Mouse (Mus musculus) heart, postnatal 25 days (tissue): Measurements from ENCODE around the gene Upf1. TPM values are rescaled to one million over a fixed set of nuclear protein-coding genes. Genes with fewer than 3 reads are reported as not detected.

ENCODE experiments used
- DNase-seq: peaks from one replicate; pipeline ENCODE4 v3.0.0; 2022; ENCODE audit warnings: low spot score
- intact Hi-C: fragments of 180-260 bp; cut with DNase I; formaldehyde crosslinking; loops from one replicate; pipeline ENCODE4 v1.15.1; 2025
- total RNA-seq, 2 experiments: library from RNA; stranded (reverse); gene quantifications; 2 replicates each; pipeline ENCODE4 v1.2.3; 2021

Upf1 gene
- total RNA-seq, 2 experiments from 2014 or later, result 43.2 to 46.3 TPM

- no peak for DNase-seq
- intact Hi-C loops, result no loop called here
Observed at GRCm38 (mm10) chr8:70329835-70330740, 23.0 kb downstream of the Upf1 start.

GRCm38 (mm10) chr8:70329124-70329834, 23.8 kb downstream of the Upf1 start, which contains the start of gene Gdf1:
TSS of gene Gdf1 (plus strand) at chr8:70329817.
- no peak for DNase-seq

DNA sequence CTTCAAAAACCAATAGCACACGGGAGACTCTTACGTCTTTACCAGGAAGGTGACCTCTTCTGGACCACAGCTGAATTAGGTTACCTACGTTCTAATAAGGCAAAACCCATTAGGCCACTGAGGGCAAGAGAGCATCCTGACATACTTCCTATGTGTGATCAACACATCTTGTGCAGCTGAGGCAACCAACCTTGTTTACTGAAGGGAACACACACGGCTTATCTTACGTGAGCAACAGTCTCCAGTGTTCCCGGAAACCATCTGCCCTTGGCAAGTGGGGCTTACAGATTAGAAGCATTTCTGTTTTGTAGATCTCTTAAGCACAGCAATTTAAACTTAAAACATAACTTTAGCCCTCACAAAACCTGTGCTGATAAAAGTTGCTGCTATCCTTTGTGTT, 25.6 kb downstream of the Upf1 start:
- intact Hi-C loops, result no loop called here
- DNase-seq, result no peak

More at GRCm38 (mm10) chr8:70329124-70329834, 23.8 kb downstream of the Upf1 start, which contains the start of gene Gdf1:
- intact Hi-C loops, result no loop called here

DNA sequence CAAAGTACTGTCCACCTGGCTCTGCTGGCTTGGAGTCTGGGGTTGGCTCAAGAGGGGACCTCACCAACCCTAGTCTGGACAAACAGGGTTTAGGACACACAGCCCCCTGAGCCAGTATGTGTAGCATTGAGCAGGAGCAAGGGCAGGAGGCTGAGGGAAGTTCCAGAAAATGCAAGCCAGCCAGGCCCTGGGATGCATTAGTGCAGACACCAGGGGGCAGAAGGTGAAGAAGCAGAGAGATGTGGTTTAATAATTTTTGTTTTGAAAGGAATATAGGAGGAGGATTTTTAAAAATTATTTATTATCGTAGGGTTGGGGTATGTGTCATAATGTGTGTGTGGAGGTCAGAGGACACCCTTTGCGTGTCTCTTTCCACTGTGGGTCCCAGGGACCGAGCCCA, 29.4 kb downstream of the Upf1 start:
- intact Hi-C loops, result no loop called here
- no peak for DNase-seq

GRCm38 (mm10) chr8:70317872-70318271, 35.2 kb downstream of the Upf1 start:
- intact Hi-C loops, result no loop called here
- DNase-seq, result no peak

- intact Hi-C loops, result no loop called here
- no peak for DNase-seq
Observed at GRCm38 (mm10) chr8:70316511-70317504, 36.3 kb downstream of the Upf1 start.

- intact Hi-C loops, result no loop called here
- peak; percentile 33 for DNase-seq
Observed at GRCm38 (mm10) chr8:70315624-70316510, 37.2 kb downstream of the Upf1 start, which contains the start of gene Cers1. TSS of gene Cers1 (plus strand) at chr8:70315775.

GRCm38 (mm10) chr8:70313399-70313798, 39.7 kb downstream of the Upf1 start:
- intact Hi-C loops, result no loop called here
- no peak for DNase-seq

DNA sequence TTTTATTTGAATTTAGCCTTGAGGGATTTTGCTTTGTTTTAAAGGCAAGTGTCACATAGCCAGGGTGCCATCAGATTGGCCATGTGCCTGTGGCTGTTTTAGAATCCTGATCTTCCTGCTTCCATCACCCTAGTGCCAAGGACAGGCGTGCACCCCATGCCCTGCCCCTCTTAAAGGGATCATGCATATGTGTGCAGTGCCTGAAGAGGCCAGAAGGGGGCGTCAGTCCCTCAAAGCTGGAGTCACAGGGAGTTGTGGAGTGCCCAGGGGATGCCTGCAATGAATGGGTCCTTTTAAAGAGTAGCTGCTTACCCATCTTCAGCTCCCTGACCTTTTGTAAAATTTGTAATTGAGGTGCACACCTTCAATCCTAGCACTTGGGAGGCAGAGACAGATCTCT, 43.8 kb downstream of the Upf1 start:
- DNase-seq, result no peak
- intact Hi-C loops, result no loop called here

DNA sequence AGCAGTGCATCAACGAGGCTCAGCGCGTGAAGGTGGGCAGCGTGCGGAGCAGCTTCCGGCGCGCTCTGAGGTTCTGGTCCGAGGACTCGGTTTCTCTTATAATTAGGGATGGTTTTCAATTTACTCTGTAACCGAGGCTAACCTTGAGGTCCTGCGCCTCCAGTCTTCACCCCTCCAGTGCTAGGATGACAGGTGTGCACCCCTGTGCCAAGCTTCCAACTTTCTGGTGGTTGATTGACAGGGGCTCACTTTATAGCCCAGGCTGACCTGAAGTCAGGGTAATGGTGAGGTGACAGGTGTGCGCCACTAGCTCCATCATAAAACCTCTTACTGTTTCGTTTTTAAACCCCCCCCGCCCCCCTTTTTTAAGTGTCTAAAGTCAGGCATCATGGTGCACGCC, 50.2 kb downstream of the Upf1 start:
- intact Hi-C loops, result no loop called here
- no peak for DNase-seq

GRCm38 (mm10) chr8:70302358-70302890, 50.7 kb downstream of the Upf1 start, which contains the start of the genes Ddx49 and Cope:
TSS of gene Ddx49 (minus strand) at chr8:70302489.
TSS of gene Cope (plus strand) at chr8:70302518.
- intact Hi-C loops, result no loop called here
- DNase-seq, result peak; percentile 87

DNA sequence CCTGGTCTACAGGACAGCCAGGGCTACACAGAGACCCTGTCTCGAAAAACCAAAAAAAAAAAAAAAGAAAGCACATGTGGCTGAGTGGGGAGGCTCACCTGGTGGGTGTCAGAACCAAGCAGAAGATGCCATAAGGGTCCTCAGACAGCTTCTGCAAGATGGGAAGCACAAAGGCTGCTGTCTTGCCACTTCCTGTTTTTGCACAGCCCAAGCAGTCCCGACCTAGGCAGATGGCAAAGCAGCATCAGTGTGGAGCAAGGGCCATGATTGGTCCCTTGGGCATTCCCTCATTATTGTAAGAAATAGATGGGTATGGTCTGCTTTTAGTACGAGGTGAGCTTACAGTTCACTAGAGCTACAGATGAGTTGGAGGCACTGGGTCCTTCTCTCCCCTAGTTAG, 52.2 kb downstream of the Upf1 start:
- intact Hi-C loops, result loop anchor here (2.0 kb wide), 1 partner anchor 16 kb away; no protein-coding TSS in a partner anchor

DNA sequence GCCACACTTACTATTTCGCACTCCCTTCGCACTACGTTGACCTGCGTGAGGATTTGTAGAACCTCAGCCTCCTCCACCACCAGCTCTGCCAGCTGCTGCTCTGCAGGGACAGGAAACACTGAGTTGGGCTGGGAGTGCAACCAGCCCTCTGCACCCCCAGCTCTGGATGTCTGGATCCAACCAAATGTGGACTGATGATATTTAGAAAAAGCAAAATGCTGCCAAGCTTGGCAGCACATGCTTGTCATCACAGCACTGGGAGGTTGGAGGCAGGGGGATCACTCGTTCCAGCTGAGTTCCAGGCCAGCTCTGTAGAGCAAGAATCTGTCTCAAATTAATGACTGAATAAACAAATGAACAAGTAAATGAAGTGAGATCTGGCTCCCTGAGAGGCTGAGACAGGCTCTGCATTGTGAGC, 59.1 kb downstream of the Upf1 start:
- no peak for DNase-seq
- intact Hi-C loops, result no loop called here

More for the DNA sequence above, 52.2 kb downstream of the Upf1 start:
- no peak for DNase-seq

DNA sequence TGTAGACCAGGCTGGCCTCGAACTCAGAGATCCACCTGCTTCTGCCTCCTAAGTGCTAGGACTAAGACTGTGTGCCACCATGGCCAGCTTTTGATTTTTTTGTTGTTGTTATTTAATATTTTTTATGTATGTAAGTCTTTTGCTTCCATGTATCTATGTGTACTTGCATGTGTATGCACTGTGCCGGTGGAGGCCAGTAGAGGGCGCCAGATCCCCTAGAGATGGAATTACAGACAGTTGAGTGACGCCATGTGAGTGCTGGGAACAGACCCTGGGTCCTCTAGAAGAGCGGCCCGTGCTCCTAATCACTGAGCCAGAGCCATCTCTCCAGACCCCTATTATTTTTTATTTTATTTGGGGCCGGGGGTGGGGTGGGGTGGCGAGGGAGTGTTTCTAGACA, 66.3 kb downstream of the Upf1 start:
- intact Hi-C loops, result no loop called here
- no peak for DNase-seq

- intact Hi-C loops, result loop anchor here (2.0 kb wide), 1 partner anchor 15 kb away; no protein-coding TSS in a partner anchor
- DNase-seq, result no peak
Observed at GRCm38 (mm10) chr8:70285304-70285703, 67.8 kb downstream of the Upf1 start.

DNA sequence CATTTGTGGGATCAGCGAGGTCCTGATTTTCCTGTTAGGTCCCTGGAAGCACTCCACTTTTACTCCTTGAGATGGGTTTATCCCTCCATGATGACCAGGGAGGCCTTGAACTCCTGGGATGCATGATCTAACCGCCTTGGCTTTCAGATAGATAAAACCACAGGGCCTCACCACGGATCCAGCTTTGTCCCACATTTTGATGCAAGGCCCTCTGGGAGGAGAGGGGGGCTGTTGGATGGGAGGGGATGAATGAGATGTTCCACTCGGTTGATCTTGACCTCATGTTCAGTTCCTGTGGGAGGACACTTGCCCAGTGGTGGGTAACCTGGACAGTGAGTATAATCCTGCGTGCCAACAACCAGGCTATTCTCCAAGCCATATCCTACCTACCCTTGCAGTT, 68.7 kb downstream of the Upf1 start:
- no peak for DNase-seq
- intact Hi-C loops, result loop anchor here (2.0 kb wide), 1 partner anchor 16 kb away; no protein-coding TSS in a partner anchor

DNA sequence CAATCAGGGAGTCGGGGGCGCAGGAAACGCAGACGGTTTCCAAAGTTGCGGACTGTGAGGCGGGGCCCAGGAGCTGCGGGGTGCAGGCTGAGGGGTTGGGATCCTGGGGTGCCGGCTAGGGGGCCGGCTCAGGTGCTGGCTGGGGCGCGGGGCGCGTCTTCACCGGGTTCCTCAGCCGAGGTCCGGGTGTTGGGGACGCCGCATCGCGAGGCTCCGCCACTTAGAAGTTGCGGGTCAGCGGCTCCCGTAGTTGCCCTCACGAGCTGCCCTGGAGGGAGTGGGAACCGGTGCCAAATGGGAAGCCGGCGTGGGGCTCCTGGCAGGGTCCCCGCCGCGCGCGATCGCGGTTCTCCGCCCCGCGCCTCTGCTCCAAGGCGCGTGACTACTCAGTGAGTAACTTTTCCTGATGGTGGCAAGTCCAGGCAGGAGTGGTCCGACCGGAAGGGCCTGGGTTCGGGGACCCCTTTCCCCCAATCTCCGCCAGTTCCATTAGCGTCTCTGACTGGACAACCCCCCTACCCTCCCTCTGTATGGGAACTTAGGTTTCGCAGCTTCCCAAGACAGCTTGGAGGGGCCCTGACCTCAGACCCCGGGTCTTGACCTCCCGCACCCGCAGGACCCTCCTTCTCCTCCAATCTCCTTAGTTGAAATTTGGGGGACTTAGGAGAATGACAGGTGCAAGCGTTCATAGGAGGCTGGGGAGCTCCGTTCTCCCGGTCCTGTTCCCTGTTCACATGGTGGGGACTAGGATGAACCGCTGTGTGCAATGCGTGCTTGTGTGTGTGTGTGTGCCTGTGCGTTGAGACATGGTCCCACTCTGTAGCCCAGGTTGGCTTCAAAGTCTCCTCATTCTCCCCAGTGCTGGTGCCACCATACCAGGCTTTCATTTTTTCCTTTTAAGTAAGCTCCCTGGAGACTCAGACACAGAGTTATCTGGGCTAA, 69.7 kb downstream of the Upf1 start:
- intact Hi-C loops, result loop anchor here (2.0 kb wide), 1 partner anchor 17 kb away; no protein-coding TSS in a partner anchor
- DNase-seq, result no peak
